Mouse (Mus musculus) MN1 (cell line): Measurements from ENCODE around the gene Ythdf2.

ENCODE experiments used
- DNase-seq: peaks from one replicate; pipeline ENCODE4 v3.0.0-alpha.2; 2016; ENCODE audit warnings: low spot score

The Ythdf2 gene

GRCm38 (mm10) chr4:132151673-132152072 lies 60.4 kb downstream of the Ythdf2 start:
- no peak for DNase-seq

- DNase-seq, result no peak
Observed at GRCm38 (mm10) chr4:132146201-132146600, 65.9 kb downstream of the Ythdf2 start.

GRCm38 (mm10) chr4:132145092-132145491 lies 67.0 kb downstream of the Ythdf2 start:
- DNase-seq, result no peak

DNA sequence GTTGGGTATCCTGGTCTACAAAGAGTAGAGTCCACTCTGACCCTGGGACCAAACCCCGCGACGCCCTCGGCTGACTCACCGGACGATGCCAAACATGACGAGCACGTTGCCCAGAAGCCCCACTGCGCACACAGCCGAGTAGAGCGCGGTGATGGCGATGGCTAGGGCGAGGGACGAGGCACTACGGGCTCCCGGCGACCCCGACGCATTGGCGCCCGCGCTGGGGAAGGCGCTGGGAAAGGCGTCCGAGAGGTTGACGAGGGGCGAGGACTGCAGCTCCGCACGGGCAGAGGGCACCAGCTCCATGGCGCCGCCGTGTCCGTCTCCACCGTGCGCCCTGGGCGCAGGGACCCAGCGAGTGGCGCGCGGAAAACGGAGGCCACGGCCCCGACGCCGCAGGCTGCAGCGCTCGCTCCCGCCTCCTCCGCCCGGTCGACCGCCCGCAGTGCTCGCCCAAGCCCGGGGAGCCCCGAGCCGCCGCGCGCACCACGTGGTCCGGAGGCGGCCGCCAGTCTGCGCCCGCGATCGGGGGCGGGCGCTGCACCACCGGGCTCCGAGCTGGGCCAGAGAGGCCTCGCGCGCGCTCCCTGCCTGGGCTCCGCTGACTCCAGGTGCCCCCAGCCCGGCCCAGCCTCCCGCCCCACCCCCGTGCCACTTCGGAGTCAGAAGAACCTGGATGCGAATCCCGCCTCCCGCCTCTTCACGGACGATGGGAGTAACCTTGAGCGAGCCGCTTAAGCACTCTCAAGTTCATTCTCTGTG lies 67.8 kb downstream of the Ythdf2 start, which contains the start of gene Oprd1:
Gene Oprd1, minus strand, starts transcription at position 407 of the 762 bp plus-strand sequence.
- DNase-seq, result peak; percentile 77

DNA sequence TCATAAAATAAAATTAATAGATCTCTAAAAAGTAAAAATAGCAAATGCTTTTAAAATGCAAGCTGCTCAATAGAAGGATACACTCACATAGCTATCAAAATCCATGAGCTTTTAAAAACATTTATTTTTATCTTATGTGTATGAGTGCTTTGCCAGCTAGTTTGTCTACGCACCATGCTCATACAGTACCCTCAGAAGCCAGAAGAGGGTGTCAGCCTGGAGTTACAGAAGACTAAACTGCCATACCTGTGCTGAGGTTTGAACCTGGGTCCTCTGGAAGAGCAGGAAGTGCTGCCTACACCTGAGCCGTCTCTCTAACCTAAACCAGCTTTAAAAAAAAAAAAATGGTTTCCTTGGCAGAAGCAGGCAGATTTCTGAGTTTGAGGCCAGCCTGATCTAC lies 73.5 kb downstream of the Ythdf2 start:
- DNase-seq, result no peak

GRCm38 (mm10) chr4:132137013-132137412 lies 75.1 kb downstream of the Ythdf2 start:
- DNase-seq, result no peak
